Mouse (Mus musculus) embryo, embryonic 10.5 days (tissue): Measurements from ENCODE around the gene Olfr872.
"Not testable (repeated sequence)": the region's sequence is repeated elsewhere in the genome, so short reads cannot be mapped to it uniquely, and the experiment has no call there.

Source experiments
- DNase-seq: peaks from one replicate; pipeline ENCODE4 v3.0.0-alpha.2; 2015; ENCODE audit warnings: low spot score

The Olfr872 gene

GRCm38 (mm10) chr9:20236819-20237218 is at the start of gene Olfr872:
Olfr872 (plus strand) TSS chr9:20237119.
- DNase-seq, result no peak

- DNase-seq, result peak; percentile 0
Observed at GRCm38 (mm10) chr9:20202131-20202530, 34.8 kb upstream of the Olfr872 start.

DNA sequence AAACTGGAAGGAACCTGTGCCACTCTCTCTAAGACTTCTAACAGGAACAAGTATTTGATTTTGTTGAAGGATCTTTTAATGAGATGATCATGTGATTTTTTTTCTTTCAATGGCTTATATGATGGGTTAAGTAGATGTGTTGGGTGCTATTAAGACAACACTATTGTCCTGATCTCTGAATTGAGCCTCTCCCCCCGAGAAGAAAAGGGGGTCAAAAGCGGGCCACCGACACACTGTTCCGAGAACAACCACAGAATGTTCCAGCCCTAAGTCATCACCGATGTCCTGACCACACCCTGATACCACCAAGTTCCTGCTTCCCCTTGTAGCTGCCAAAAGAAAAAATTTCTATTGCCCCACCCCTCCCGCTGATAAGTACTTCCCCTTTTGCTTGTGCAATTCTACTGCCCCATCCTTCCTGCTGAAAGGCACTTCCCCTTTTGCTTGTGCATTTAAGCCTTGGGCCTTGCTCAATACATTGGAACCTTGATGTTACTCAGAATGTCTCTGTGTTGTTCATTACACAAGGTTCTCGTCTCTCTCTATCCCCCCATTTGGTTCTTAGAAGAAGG is 33.4 kb upstream of the Olfr872 start:
- DNase-seq, result not testable (repeated sequence)

GRCm38 (mm10) chr9:20210812-20211211 is 26.1 kb upstream of the Olfr872 start:
- DNase-seq, result no peak

DNA sequence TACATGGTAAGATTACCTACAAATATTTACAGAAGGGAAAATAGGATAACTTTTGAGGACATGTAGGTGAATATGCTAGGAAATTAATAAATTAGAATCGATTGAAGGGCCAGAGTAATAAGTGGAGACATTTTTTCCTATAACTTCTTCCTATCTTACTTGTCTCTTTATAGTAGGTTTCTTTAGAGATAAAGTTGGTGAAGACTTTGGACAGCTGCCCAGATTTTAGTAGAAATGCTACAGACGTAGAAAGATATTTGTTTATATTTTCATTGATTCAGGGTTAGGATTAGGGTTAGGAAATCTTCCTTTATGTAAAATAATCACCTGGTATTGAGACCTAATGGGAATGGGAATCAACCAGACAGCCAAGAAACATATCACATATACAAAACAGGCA is 25.4 kb upstream of the Olfr872 start:
- no peak for DNase-seq

DNA sequence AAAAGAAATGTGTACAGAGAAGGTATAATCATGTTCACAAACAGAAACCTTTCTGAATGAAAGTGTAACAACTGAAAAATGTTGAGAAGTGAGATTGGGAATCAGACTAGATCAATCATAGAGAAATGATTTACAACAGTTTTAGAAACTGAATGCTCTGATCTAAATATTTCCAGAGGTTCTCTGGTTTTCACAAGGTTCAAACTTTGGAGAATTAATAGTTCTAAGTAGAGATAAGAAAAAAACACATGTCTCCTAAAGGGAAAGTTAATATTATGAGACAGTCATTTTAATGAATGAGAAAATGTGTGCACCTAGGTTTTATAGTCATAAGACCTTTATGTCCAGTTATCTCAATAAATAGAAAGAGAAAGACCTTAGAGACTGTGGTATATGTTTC is 25.0 kb upstream of the Olfr872 start, which contains the start of gene Olfr871:
Gene Olfr871, plus strand, starts transcription at position 301 of the 400 bp plus-strand sequence.
- DNase-seq, result no peak

DNA sequence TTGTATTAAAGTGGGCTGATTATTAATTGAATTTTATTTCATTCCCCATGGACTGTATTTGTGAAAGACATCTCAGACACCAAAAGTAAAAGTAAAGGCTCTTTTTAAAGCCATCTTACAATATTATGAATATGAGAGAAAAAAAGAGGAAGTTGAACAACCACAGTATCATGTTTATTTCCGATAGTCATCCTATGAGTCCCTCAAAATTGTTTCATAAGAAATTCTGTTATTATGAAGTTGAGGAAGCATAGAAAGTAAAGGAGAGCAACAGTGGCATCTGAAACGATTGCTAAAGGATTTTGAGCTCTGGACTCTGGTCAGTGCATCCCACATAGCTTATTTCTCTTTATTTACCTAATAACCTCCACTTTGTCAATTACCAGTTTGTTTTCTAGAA is 459 bp downstream of the Olfr872 start:
- DNase-seq, result no peak

GRCm38 (mm10) chr9:20282051-20282450 is 45.1 kb downstream of the Olfr872 start, which contains the start of gene Olfr39:
Olfr39 (plus strand) TSS chr9:20282351.
- DNase-seq, result no peak

DNA sequence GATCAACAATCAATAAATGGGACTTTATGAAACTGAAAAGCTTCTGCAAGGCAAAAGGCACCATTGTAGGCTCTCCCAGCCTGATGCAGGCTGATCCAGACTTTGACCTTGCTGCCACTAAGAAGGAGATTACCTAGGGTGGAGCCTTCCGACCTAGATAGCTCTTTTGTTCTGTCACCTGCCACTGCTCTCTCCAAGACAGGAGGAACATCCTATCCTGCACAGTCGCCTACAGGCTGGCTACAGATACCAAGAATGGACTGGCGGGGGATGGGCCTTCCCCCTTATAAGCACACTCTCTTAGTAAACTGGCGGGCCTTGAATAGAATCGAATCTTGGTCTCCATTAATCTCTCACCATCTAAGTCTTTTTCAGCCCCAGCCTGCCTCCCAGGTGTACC is 58.6 kb downstream of the Olfr872 start:
- DNase-seq, result not testable (repeated sequence)

DNA sequence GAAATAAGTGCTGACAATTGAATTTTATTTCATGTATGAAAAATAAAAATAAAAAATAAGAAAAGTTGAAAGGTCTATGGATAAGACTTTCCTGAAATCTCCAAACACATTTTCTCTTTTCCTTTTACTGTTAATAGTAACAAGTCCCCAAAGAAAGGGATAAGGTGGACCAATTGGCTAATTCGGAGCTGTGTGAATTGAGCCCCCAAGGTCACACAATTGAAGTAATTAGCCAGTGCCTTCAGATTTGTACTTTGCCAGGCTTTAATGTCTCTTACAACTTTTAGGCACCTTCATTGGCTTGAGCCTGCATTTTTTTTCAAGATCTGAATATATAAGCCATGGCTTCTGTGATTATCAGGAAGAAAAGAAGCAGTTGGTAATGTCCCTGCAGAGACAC is 61.3 kb downstream of the Olfr872 start, which contains the start of gene Olfr873:
Gene Olfr873, plus strand, starts transcription at position 301 of the 400 bp plus-strand sequence.
- no peak for DNase-seq
